Mouse (Mus musculus): ENCODE data around the gene Qsox2. TPM values are rescaled to one million over a fixed set of nuclear protein-coding genes. Genes with fewer than 3 reads are reported as not detected.
A peak's percentile ranks its signal among the peaks of the same experiment; 100 is the strongest.

The Qsox2 gene
- polyA plus RNA-seq, 1 experiment, result 20.7 TPM

- peak overlapping the region; percentile 5; the same call in 1 of the 2 replicates for H3K27ac ChIP-seq (ENCODE audit: insufficient read depth, low read length)
- peaks cover 9% of the 10 kb centered on the region for H3K4me1 ChIP-seq (ENCODE audit: control insufficient read depth, insufficient read depth, low read length)
- no peak overlapping the region for H3K4me3 ChIP-seq (replicated peaks; ENCODE audit: insufficient read depth, low read depth, low read length)
- 0% methylated on average over 3 of the region's 3 CpGs for WGBS
- TF ChIP-seq POLR2A (IDR thresholded peaks at IDR 0.05; ENCODE audit: borderline replicate concordance, insufficient read depth, low read length), result no peak
- no peak for TF ChIP-seq CTCF (IDR thresholded peaks at IDR 0.05; ENCODE audit: borderline replicate concordance, insufficient read depth, low read depth, low read length)
- no peaks in the 10 kb centered on the region for H3K27me3 ChIP-seq (ENCODE audit: control insufficient read depth, insufficient read depth, low read length)
- DNase-seq, result peak; percentile 83 to 93
Observed at GRCm38 (mm10) chr2:26214526-26214925, 22.8 kb downstream of the Qsox2 start.

- Histone ChIP-seq H3K4me1 (ENCODE audit: control insufficient read depth, insufficient read depth, low read length) (no peaks in the 10 kb centered on the region; the same call in 1 of the 2 replicates), H3K27ac (ENCODE audit: insufficient read depth, low read length) (no peak overlapping the region), H3K4me3 (replicated peaks; ENCODE audit: insufficient read depth, low read depth, low read length) (no peak overlapping the region), H3K27me3 (ENCODE audit: control insufficient read depth, insufficient read depth, low read length) (no peaks in the 10 kb centered on the region)
- WGBS, result 28% methylated on average over 3 of the region's 3 CpGs
- DNase-seq, result no peak
- TF ChIP-seq POLR2A (IDR thresholded peaks at IDR 0.05; ENCODE audit: borderline replicate concordance, insufficient read depth, low read length), result no peak
- no peak for TF ChIP-seq CTCF (IDR thresholded peaks at IDR 0.05; ENCODE audit: borderline replicate concordance, insufficient read depth, low read depth, low read length)
Observed at GRCm38 (mm10) chr2:26209566-26209965, 27.8 kb downstream of the Qsox2 start.

GRCm38 (mm10) chr2:26208126-26208789, 29.1 kb downstream of the Qsox2 start, which contains the start of gene Lhx3:
TSS of gene Lhx3 (minus strand) at chr2:26208289.
- H3K27ac ChIP-seq (ENCODE audit: insufficient read depth, low read length), result no peak within 1 kb of the TSS
- DNase-seq, result peak in 1 of 2 experiments; percentile 39
- H3K4me1 ChIP-seq (ENCODE audit: control insufficient read depth, insufficient read depth, low read length), result no peaks in the 10 kb centered on the region
- H3K27me3 ChIP-seq (ENCODE audit: control insufficient read depth, insufficient read depth, low read length), result no peaks in the 10 kb centered on the region
- TF ChIP-seq POLR2A (IDR thresholded peaks at IDR 0.05; ENCODE audit: borderline replicate concordance, insufficient read depth, low read length), result no peak
- no peak for TF ChIP-seq CTCF (IDR thresholded peaks at IDR 0.05; ENCODE audit: borderline replicate concordance, insufficient read depth, low read depth, low read length)
- WGBS, result 57% methylated on average over 19 of the region's 19 CpGs
- H3K4me3 ChIP-seq (replicated peaks; ENCODE audit: insufficient read depth, low read depth, low read length), result no peak within 1 kb of the TSS

GRCm38 (mm10) chr2:26207559-26207958, 29.8 kb downstream of the Qsox2 start:
- H3K4me3 ChIP-seq (replicated peaks; ENCODE audit: insufficient read depth, low read depth, low read length), result no peak overlapping the region
- H3K27ac ChIP-seq (ENCODE audit: insufficient read depth, low read length), result no peak overlapping the region
- TF ChIP-seq CTCF (IDR thresholded peaks at IDR 0.05; ENCODE audit: borderline replicate concordance, insufficient read depth, low read depth, low read length) (no peak), POLR2A (IDR thresholded peaks at IDR 0.05; ENCODE audit: borderline replicate concordance, insufficient read depth, low read length) (no peak)
- no peaks in the 10 kb centered on the region for H3K4me1 ChIP-seq (ENCODE audit: control insufficient read depth, insufficient read depth, low read length)
- H3K27me3 ChIP-seq (ENCODE audit: control insufficient read depth, insufficient read depth, low read length), result no peaks in the 10 kb centered on the region
- 41% methylated on average over 9 of the region's 9 CpGs for WGBS
- DNase-seq, result no peak

GRCm38 (mm10) chr2:26205761-26206160, 31.6 kb downstream of the Qsox2 start:
- H3K4me1 ChIP-seq (ENCODE audit: control insufficient read depth, insufficient read depth, low read length), result no peaks in the 10 kb centered on the region
- WGBS, result 85% methylated on average over 10 of the region's 10 CpGs
- no peak overlapping the region for H3K27ac ChIP-seq (ENCODE audit: insufficient read depth, low read length)
- no peak for TF ChIP-seq CTCF (IDR thresholded peaks at IDR 0.05; ENCODE audit: borderline replicate concordance, insufficient read depth, low read depth, low read length)
- TF ChIP-seq POLR2A (IDR thresholded peaks at IDR 0.05; ENCODE audit: borderline replicate concordance, insufficient read depth, low read length), result no peak
- DNase-seq, result no peak
- no peak overlapping the region for H3K4me3 ChIP-seq (replicated peaks; ENCODE audit: insufficient read depth, low read depth, low read length)
- no peaks in the 10 kb centered on the region for H3K27me3 ChIP-seq (ENCODE audit: control insufficient read depth, insufficient read depth, low read length)

- H3K4me3 ChIP-seq (replicated peaks; ENCODE audit: insufficient read depth, low read depth, low read length), result no peak overlapping the region
- no peak overlapping the region for H3K27ac ChIP-seq (ENCODE audit: insufficient read depth, low read length)
- DNase-seq, result no peak
- H3K4me1 ChIP-seq (ENCODE audit: control insufficient read depth, insufficient read depth, low read length), result no peaks in the 10 kb centered on the region
- H3K27me3 ChIP-seq (ENCODE audit: control insufficient read depth, insufficient read depth, low read length), result no peaks in the 10 kb centered on the region
- TF ChIP-seq CTCF (IDR thresholded peaks at IDR 0.05; ENCODE audit: borderline replicate concordance, insufficient read depth, low read depth, low read length) (no peak), POLR2A (IDR thresholded peaks at IDR 0.05; ENCODE audit: borderline replicate concordance, insufficient read depth, low read length) (no peak)
- 80% methylated on average over 16 of the region's 16 CpGs for WGBS
Observed at GRCm38 (mm10) chr2:26205126-26205525, 32.2 kb downstream of the Qsox2 start.

GRCm38 (mm10) chr2:26202849-26203475, 34.4 kb downstream of the Qsox2 start:
- Histone ChIP-seq H3K27me3 (ENCODE audit: control insufficient read depth, insufficient read depth, low read length) (no peaks in the 10 kb centered on the region), H3K27ac (ENCODE audit: insufficient read depth, low read length) (no peak overlapping the region), H3K4me3 (replicated peaks; ENCODE audit: insufficient read depth, low read depth, low read length) (peak overlapping the region; percentile 46), H3K4me1 (ENCODE audit: control insufficient read depth, insufficient read depth, low read length) (no peaks in the 10 kb centered on the region)
- 5% methylated on average over 36 of the region's 36 CpGs for WGBS
- no peak for TF ChIP-seq POLR2A (IDR thresholded peaks at IDR 0.05; ENCODE audit: borderline replicate concordance, insufficient read depth, low read length)
- TF ChIP-seq CTCF (IDR thresholded peaks at IDR 0.05; ENCODE audit: borderline replicate concordance, insufficient read depth, low read depth, low read length), result no peak
- peak; percentile 28 to 44 for DNase-seq

All from cerebellum, adult 2 months (tissue).